Mouse (Mus musculus): Measurements from ENCODE around the gene Mex3a.

GRCm38 (mm10) chr3:88551586-88551985 lies 19.4 kb downstream of the Mex3a start:
- TF ChIP-seq CTCF (IDR thresholded peaks at IDR 0.05; ENCODE audit: borderline replicate concordance, control insufficient read depth, extremely low read depth, insufficient read depth, low read length, poor library complexity) (no peak), POLR2A (IDR thresholded peaks at IDR 0.05; ENCODE audit: control insufficient read depth, extremely low read depth, insufficient read depth, low read length, poor library complexity) (no peak)
